Mouse (Mus musculus) c-Kit-positive CD71-positive TER-119-positive erythroid progenitor cells, embryonic 14.5 days (primary cell): ENCODE data around the gene Cxcl17.
A peak's percentile ranks its signal among the peaks of the same experiment; 100 is the strongest.
"Not testable (repeated sequence)": the region's sequence is repeated elsewhere in the genome, so short reads cannot be mapped to it uniquely, and the experiment has no call there.

Source experiments
- DNase-seq: peaks from one replicate; pipeline ENCODE4 v3.0.0-alpha.2; 2013; ENCODE audit warnings: low spot score

Cxcl17 gene

GRCm38 (mm10) chr7:25424429-25424828, 11.7 kb upstream of the Cxcl17 start:
- DNase-seq: peak; percentile 71

GRCm38 (mm10) chr7:25422286-25422841, 9.7 kb upstream of the Cxcl17 start:
- no peak for DNase-seq

- no peak for DNase-seq
Measured at GRCm38 (mm10) chr7:25419943-25420342, 7.3 kb upstream of the Cxcl17 start.

- no peak for DNase-seq
Measured at GRCm38 (mm10) chr7:25419536-25419935, 6.8 kb upstream of the Cxcl17 start.

- DNase-seq: no peak
Measured at GRCm38 (mm10) chr7:25417597-25417996, 4.9 kb upstream of the Cxcl17 start.

- DNase-seq: no peak
Measured at GRCm38 (mm10) chr7:25411861-25412260, 825 bp downstream of the Cxcl17 start.

- no peak for DNase-seq
Measured at GRCm38 (mm10) chr7:25410969-25411615, 1.6 kb downstream of the Cxcl17 start.

GRCm38 (mm10) chr7:25409114-25409760, 3.4 kb downstream of the Cxcl17 start:
- DNase-seq: no peak

GRCm38 (mm10) chr7:25406468-25406867, 6.2 kb downstream of the Cxcl17 start:
- DNase-seq: no peak

- peak; percentile 54 for DNase-seq
Measured at GRCm38 (mm10) chr7:25402671-25403101, 10.0 kb downstream of the Cxcl17 start.

- no peak for DNase-seq
Measured at GRCm38 (mm10) chr7:25401986-25402385, 10.7 kb downstream of the Cxcl17 start.

- DNase-seq: no peak
Measured at GRCm38 (mm10) chr7:25401551-25401950, 11.1 kb downstream of the Cxcl17 start.

- DNase-seq: not testable (repeated sequence)
Measured at GRCm38 (mm10) chr7:25399028-25399427, 13.7 kb downstream of the Cxcl17 start.

- DNase-seq: no peak
Measured at GRCm38 (mm10) chr7:25398610-25399009, 14.1 kb downstream of the Cxcl17 start, which contains the start of gene Lipe. Gene Lipe, minus strand, starts transcription at chr7:25398710.

- DNase-seq: no peak
Measured at GRCm38 (mm10) chr7:25396621-25397020, 16.1 kb downstream of the Cxcl17 start.

- peak; percentile 92 for DNase-seq
Measured at GRCm38 (mm10) chr7:25395558-25396521, 16.8 kb downstream of the Cxcl17 start.

GRCm38 (mm10) chr7:25395186-25395557, 17.5 kb downstream of the Cxcl17 start:
- no peak for DNase-seq

- DNase-seq: no peak
Measured at GRCm38 (mm10) chr7:25394754-25395153, 17.9 kb downstream of the Cxcl17 start.

- DNase-seq: no peak
Measured at GRCm38 (mm10) chr7:25393451-25394210, 19.1 kb downstream of the Cxcl17 start.

GRCm38 (mm10) chr7:25392851-25393250, 19.8 kb downstream of the Cxcl17 start:
- DNase-seq: no peak

GRCm38 (mm10) chr7:25391856-25392453, 20.7 kb downstream of the Cxcl17 start:
- DNase-seq: no peak
